Mouse (Mus musculus) central nervous system, embryonic 14 days (tissue): Measurements from ENCODE around the gene Vps35. TPM values are rescaled to one million over a fixed set of nuclear protein-coding genes. Genes with fewer than 3 reads are reported as not detected.

ENCODE experiments used
- polyA plus RNA-seq: library from polyadenylated mRNA; depleted of rRNA; stranded (reverse); fragments of >200 nt; gene quantifications from 2 replicates; pipeline ENCODE4 v1.2.3, GENCODE M21; 2012; rRNA removed

The Vps35 gene
- polyA plus RNA-seq: 72.3 and 82.1 TPM in 2 replicates

DNA sequence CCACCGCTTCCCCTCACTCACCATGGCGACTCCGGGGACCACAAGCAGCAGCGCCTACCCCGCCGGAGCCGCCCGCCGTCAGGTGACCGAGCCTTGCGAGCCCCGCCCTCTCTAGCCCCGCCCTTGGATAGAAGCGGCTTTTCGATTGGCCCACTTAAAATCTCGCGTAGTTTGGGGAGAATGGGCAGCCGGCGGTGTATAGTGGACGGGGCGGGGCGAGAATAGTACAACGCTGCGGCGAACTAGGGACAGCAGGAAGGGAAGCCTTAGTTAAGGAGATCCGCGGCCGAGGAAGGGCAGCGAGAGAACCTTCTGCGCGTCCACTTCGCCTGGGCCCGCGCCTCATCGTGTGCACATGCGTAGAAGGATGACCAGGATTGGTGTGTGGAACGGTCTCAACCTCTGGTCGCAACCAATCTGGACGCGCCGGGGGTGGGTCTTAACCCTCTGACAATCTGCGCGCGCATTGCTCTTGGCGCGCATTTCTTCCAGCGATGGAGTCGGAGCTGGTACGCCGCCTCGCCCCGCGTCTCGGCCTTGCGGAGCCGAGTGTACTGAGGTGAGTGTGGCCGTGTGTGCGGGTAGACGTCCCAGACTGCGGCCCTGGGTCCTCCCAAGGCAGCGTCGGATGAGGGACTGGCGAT is at the start of gene Vps35, which contains the start of gene Orc6:
Gene Vps35 (minus strand): TSS at position 369 of the 644 bp plus-strand sequence.
Gene Orc6 (plus strand): TSS at position 199 of the 644 bp plus-strand sequence.

DNA sequence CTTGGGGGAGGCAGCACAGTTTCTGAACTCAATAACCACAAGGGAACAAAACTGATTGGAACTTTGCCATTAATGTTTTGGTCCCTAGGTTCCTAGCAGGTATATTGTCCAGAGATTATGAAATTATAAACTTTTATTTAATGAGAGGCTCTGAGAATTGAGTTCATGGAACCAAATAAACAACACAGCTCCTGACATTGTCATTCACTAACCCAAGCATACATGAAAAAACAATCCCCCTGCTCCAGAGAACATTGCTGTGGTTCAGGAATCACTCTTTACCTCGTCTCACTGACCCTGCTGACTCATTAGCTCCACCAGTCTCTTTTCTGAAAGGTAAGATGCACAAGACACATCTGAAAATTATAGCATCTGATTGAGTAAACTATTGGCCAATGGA is 73.9 kb downstream of the Vps35 start, which contains the start of gene Olfr371:
Gene Olfr371 (plus strand): TSS at position 301 of the 400 bp plus-strand sequence.

Other genes starting within 250 kb of the Vps35 start
- gene Fbxw9, start 239.7 kb downstream of the Vps35 start, polyA plus RNA-seq: 84.0 and 96.1 TPM in 2 replicates
- 0.70 and 0.73 TPM in 2 replicates for gene Gm5741, start 231.8 kb downstream of the Vps35 start, polyA plus RNA-seq
- 71.7 and 73.4 TPM in 2 replicates for gene Dhps, start 228.0 kb downstream of the Vps35 start, polyA plus RNA-seq
- gene Wdr83os, start 219.1 kb downstream of the Vps35 start, polyA plus RNA-seq: 105 and 110 TPM in 2 replicates
- gene Wdr83, start 218.5 kb downstream of the Vps35 start, polyA plus RNA-seq: 84.9 and 89.1 TPM in 2 replicates
- gene Man2b1, start 216.5 kb downstream of the Vps35 start, polyA plus RNA-seq: 20.3 and 26.4 TPM in 2 replicates
- gene Zfp791, start 176.7 kb downstream of the Vps35 start, polyA plus RNA-seq: 2.5 and 3.0 TPM in 2 replicates
- not detected in 2 replicates for gene Cks1brt, start 147.9 kb downstream of the Vps35 start, polyA plus RNA-seq
- not detected in 2 replicates for gene Olfr371, start 73.8 kb downstream of the Vps35 start, polyA plus RNA-seq
- gene Orc6, start 170 bp downstream of the Vps35 start, polyA plus RNA-seq: 86.5 and 95.4 TPM in 2 replicates
- gene Mylk3, start 86.5 kb upstream of the Vps35 start, polyA plus RNA-seq: 0.33 and 0.49 TPM in 2 replicates
- gene 4921524J17Rik, start 133.0 kb upstream of the Vps35 start, polyA plus RNA-seq: 21.8 and 28.0 TPM in 2 replicates
- gene Gpt2, start 192.8 kb upstream of the Vps35 start, polyA plus RNA-seq: 27.4 and 28.0 TPM in 2 replicates